Mouse (Mus musculus) ES-E14 (cell line): Measurements from ENCODE around the gene Tiprl. TPM values are rescaled to one million over a fixed set of nuclear protein-coding genes. Genes with fewer than 3 reads are reported as not detected.
A peak's percentile ranks its signal among the peaks of the same experiment; 100 is the strongest.

Source experiments
- DNase-seq: peaks from one replicate; pipeline ENCODE4 v3.0.0-alpha.2; 2013; ENCODE audit warnings: low read depth, low spot score
- H3K27ac ChIP-seq: 2 replicates; pipeline ENCODE4 v1.5.1; 2012; ENCODE audit warnings: low read depth, mild to moderate bottlenecking, low read length, moderate library complexity, mixed read lengths; ENCODE audit not compliant: poor library complexity, insufficient read depth, severe bottlenecking
- H3K36me3 ChIP-seq: 2 replicates; pipeline ENCODE4 v1.6.1; 2012; ENCODE audit warnings: mild to moderate bottlenecking, low read length, moderate library complexity, mixed read lengths; ENCODE audit not compliant: control insufficient read depth, poor library complexity, insufficient read depth, severe bottlenecking
- H3K4me1 ChIP-seq, 2 experiments: fragments of 150-350 bp in 1 of 2; sonication (generic) in 1 of 2; 2 replicates each; pipeline ENCODE4 v1.6.1; 2012; ENCODE audit warnings: low read length in 2 of 2, mild to moderate bottlenecking in 1 of 2, mixed read lengths in 1 of 2; ENCODE audit not compliant: control insufficient read depth in 2 of 2, insufficient read depth in 2 of 2, poor library complexity in 1 of 2
- H3K4me3 ChIP-seq, 2 experiments: fragments of 150-350 bp in 1 of 2; sonication (generic) in 1 of 2; 2 replicates each; pipeline ENCODE4 v1.5.1; 2012; ENCODE audit warnings: low read length in 2 of 2, low read depth in 1 of 2, mild to moderate bottlenecking in 1 of 2, mixed read lengths in 1 of 2; ENCODE audit not compliant: insufficient read depth in 1 of 2, poor library complexity in 1 of 2, severe bottlenecking in 1 of 2
- H3K9ac ChIP-seq: 2 replicates; pipeline ENCODE4 v1.6.1; 2012; ENCODE audit warnings: low read depth, mild to moderate bottlenecking, low read length, mixed read lengths; ENCODE audit not compliant: poor library complexity, insufficient read depth, severe bottlenecking
- H3K9me3 ChIP-seq: fragments of 150-350 bp; sonication (generic); 2 replicates; pipeline ENCODE4 v1.6.1; 2012; ENCODE audit warnings: low read depth, mild to moderate bottlenecking, low read length; ENCODE audit not compliant: control insufficient read depth, insufficient read depth
- CHD2 ChIP-seq: IDR thresholded peaks from 2 replicates; pipeline ENCODE4 v1.6.1; 2014; ENCODE audit warnings: mild to moderate bottlenecking, low read depth, low read length, inconsistent platforms
- HCFC1 ChIP-seq: IDR thresholded peaks from 2 replicates; pipeline ENCODE4 v1.6.1; 2012; ENCODE audit warnings: low read length, inconsistent platforms, borderline replicate concordance; ENCODE audit not compliant: insufficient read depth
- MAFK ChIP-seq: IDR thresholded peaks from 2 replicates; pipeline ENCODE4 v1.6.1; 2014; ENCODE audit warnings: mild to moderate bottlenecking, low read depth, low read length, inconsistent platforms; ENCODE audit not compliant: insufficient read depth
- ZC3H11A ChIP-seq: IDR thresholded peaks from 2 replicates; pipeline ENCODE4 v1.6.1; 2012; ENCODE audit warnings: low read depth, mild to moderate bottlenecking, inconsistent platforms, low read length, borderline replicate concordance
- ZNF384 ChIP-seq: IDR thresholded peaks from 2 replicates; pipeline ENCODE4 v1.6.1; 2012; ENCODE audit warnings: low read depth, low read length, inconsistent platforms
- in situ Hi-C, 2 experiments: fragments of 600-800 bp; cut with MboI; formaldehyde crosslinking; loops; one replicate each; pipeline ENCODE4 v1.15.1; 2025; ENCODE audit warnings: low sequenced_read_pairs in 2 of 2, inconsistent platforms in 1 of 2; ENCODE audit not compliant: unreplicated experiment in 2 of 2
- total RNA-seq: library from RNA; depleted of rRNA; stranded (reverse); fragments of 300-350 nt; gene quantifications from 2 replicates; pipeline ENCODE4 v1.2.3, GENCODE M21; 2012

Gene Tiprl
- total RNA-seq, 1 experiment, result 40.2 TPM

DNA sequence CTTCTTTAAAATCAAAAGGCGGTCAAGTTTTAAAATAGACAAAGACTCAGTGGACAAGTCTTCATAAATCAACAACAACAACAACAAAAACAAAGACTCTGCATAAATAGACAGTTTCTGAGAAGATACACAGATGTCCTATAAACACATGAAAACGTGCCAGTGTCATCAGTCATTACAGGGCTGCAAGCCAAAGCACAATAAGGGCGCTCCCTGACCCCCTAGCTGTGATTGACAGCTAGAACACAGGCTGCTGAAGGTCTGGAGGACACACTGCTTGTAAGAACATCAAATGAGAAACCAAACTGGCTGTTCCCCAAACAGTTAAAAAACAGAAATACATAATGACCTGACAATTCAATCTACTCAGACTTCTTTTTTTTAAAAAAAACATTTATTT is 37.2 kb downstream of the Tiprl start:
- DNase-seq, result no peak
- no peak for TF ChIP-seq CHD2
- no peak for TF ChIP-seq MAFK
- TF ChIP-seq ZNF384, result no peak
- no peak for TF ChIP-seq ZC3H11A
- no peak overlapping the region for H3K4me3 ChIP-seq
- H3K4me1 ChIP-seq, result peaks cover 0 to 4% of the 10 kb centered on the region in 2 experiments; a peak in 2 of 4 replicates
- H3K9me3 ChIP-seq, result no peaks in the 10 kb centered on the region
- no peak overlapping the region for H3K9ac ChIP-seq
- H3K27ac ChIP-seq, result no peak overlapping the region
- H3K36me3 ChIP-seq, result no peaks in the 10 kb centered on the region
- in situ Hi-C loops, result no loop called here

DNA sequence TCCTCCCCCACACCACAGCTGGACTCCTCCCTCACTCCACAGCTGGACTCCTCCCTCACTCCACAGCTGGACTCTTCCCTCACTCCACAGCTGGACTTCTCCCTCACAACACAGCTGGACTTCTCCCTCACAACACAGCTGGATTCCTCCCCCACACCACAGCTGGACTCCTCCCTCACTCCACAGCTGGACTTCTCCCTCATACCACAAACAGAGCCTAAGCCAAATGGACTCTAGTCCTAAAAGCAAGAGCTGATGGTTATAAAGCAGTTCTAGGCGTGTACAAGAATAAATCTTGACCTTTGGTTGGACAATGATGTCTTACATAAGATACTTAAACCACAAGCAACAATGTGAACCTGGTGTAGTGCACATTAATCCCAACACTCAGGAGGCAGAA is 37.8 kb downstream of the Tiprl start:
- no peak overlapping the region for H3K9ac ChIP-seq
- H3K9me3 ChIP-seq, result no peaks in the 10 kb centered on the region
- no peaks in the 10 kb centered on the region for H3K36me3 ChIP-seq
- DNase-seq, result no peak
- H3K4me3 ChIP-seq, result no peak overlapping the region
- H3K27ac ChIP-seq, result no peak overlapping the region
- TF ChIP-seq HCFC1, result no peak
- TF ChIP-seq MAFK, result no peak
- no peak for TF ChIP-seq ZC3H11A
- TF ChIP-seq CHD2, result no peak
- TF ChIP-seq ZNF384, result no peak
- in situ Hi-C loops, result no loop called here
- H3K4me1 ChIP-seq, result peaks cover 0 to 4% of the 10 kb centered on the region in 2 experiments; a peak in 2 of 4 replicates

DNA sequence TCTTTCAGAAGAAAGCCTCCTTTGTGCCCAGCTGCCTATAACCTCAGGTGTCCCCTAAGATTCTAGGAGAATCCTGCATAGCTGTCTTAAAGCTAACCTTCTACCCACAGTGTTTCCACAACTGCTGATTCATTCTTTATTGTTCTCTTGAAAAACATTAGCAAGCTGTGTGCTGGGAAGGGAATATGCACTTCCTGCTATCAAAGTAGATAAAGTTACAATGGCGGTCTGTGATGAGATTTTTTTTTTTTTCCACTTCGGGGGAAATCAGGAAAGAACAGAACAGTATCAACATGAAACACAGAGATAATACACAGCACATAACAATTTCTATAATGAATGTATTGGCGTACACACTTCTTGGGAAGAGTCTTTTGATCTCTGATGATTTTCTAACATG is 38.9 kb downstream of the Tiprl start:
- no peak overlapping the region for H3K9ac ChIP-seq
- no peak overlapping the region for H3K27ac ChIP-seq
- peaks cover 4% of the 10 kb centered on the region in 2 experiments for H3K4me1 ChIP-seq
- no peak for DNase-seq
- H3K36me3 ChIP-seq, result no peaks in the 10 kb centered on the region
- in situ Hi-C loops, result no loop called here
- no peaks in the 10 kb centered on the region for H3K9me3 ChIP-seq
- no peak for TF ChIP-seq ZC3H11A
- TF ChIP-seq HCFC1, result no peak
- no peak for TF ChIP-seq CHD2
- TF ChIP-seq ZNF384, result no peak
- TF ChIP-seq MAFK, result no peak
- H3K4me3 ChIP-seq, result no peak overlapping the region

DNA sequence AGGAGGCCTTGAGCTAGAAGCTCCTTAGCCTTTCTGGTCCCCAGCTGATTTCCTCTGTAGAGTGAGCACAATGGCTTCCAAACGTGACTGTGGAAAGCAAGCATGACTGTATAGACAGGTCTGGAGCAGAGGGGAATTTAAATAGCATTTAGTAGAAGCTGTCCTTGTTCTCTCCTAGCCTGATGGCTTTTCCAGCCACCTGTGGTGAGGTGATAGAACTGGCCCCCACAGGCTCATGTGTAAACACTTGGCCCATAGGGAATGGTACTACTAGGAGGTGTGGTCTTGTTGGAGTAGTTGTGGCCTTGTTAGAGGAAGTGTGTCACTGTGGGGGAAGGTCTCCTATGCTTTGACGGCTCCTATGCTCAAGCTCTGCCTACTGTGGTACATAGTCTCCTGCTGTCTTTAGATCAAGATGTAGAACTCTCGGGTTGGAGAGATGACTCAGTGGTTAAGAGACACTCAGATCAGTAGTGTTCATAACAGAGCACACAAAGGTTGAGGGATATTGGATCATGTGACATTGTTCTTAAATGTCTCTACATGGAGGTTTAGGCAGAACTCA is 41.3 kb downstream of the Tiprl start:
- in situ Hi-C loops, result no loop called here
- no peak overlapping the region for H3K27ac ChIP-seq
- TF ChIP-seq MAFK (no peak), ZNF384 (no peak), CHD2 (no peak)
- no peaks in the 10 kb centered on the region for H3K9me3 ChIP-seq
- no peak overlapping the region for H3K9ac ChIP-seq
- no peak for DNase-seq
- H3K4me3 ChIP-seq, result no peak overlapping the region
- H3K4me1 ChIP-seq, result peaks cover 4% of the 10 kb centered on the region in 2 experiments
- H3K36me3 ChIP-seq, result no peaks in the 10 kb centered on the region

DNA sequence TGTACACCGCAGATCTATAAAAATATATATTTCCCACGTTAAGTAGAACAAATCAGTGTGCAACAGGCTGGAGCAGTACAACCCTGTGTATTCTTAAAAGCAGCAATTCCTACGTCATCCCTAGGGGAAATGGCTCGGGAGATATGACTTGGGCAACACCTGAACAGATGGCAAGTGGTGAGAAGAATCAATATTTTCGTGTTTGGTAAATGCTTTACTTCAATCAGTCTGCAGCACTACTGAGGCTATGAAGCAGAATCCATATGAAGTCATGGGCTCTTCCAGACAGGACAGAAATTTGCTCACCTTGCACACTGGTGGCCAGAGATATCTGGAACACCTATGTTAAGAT is 42.2 kb downstream of the Tiprl start:
- Histone ChIP-seq H3K27ac (no peak overlapping the region), H3K9me3 (no peaks in the 10 kb centered on the region), H3K4me3 (peak overlapping the region; percentile 76 to 94), H3K9ac (peak overlapping the region; percentile 69), H3K4me1 (peaks cover 4 to 8% of the 10 kb centered on the region in 2 experiments), H3K36me3 (no peaks in the 10 kb centered on the region)
- in situ Hi-C loops, result no loop called here
- no peak for TF ChIP-seq ZNF384
- TF ChIP-seq HCFC1, result no peak
- no peak for TF ChIP-seq MAFK
- no peak for TF ChIP-seq CHD2
- TF ChIP-seq ZC3H11A, result no peak
- DNase-seq, result no peak
